ENCODE assay signal across 9 mouse cellular contexts in the genomic region with DNA sequence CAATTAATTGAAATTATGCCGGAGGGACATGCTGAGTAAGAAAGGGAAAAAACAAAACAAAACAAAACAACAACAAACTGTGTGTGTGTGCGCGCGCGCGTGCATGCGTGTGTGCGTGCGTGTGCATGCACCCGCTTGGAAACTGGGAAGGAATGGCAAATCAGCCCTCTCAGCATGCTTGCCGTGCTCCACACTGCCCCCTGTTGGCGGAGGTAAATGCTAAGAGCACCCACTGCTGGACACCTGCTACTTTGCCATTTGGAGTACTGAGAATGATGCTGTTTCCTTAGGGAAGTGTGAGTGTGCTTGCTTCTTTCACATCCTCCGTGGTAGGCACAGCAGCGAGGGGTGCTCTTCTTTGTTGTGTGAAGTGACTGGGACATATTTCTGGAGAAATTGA.
DNase-seq lines count a peak whose midpoint lies in the region; ATAC-seq lines count a peak whose summit lies in the region.
"Had no signal": no experiment of that assay in that cellular context is flagged by ENCODE, and none has a peak within 500 bp of the region (broad histone marks: within the 10 kb centered on the region; RNA-seq: fewer than 3 reads in every experiment).

No protein-coding gene starts in this region.

- WGBS in heart, embryonic 12.5 days = 70% methylated on average over 14 of the region's 14 CpGs

- intact Hi-C loops in heart, postnatal 14 days (cut with DNase I) = no loop called here
- intact Hi-C loops in left cerebral cortex, postnatal 14 days (cut with DNase I) = no loop called here

- no peak overlapping the region for H3K9ac ChIP-seq in heart, embryonic 12.5 days
- H3K9ac ChIP-seq: neural tube, embryonic 13.5 days had no signal

- no peak overlapping the region for H3K27ac ChIP-seq in heart, embryonic 12.5 days (ENCODE audit: poor library complexity, severe bottlenecking)
- H3K27ac ChIP-seq: neural tube, embryonic 13.5 days had no signal

- H3K4me2 ChIP-seq in heart, embryonic 12.5 days = no peak overlapping the region
- H3K4me2 ChIP-seq: neural tube, embryonic 13.5 days had no signal

- DNase-seq in heart, postnatal 14 days = peak; percentile 14 to 19
- peak; percentile 16 to 47 for DNase-seq in CD8-positive naive resting alpha-beta T cell, adult 2 months (ENCODE audit: low read depth in 2 of 2, low spot score in 2 of 2)
- DNase-seq in adrenal gland, postnatal 36 days = peak; percentile 12 to 42
- DNase-seq in retina, postnatal 1 day = peak; percentile 3
- DNase-seq in layer of hippocampus, adult 18-20 months (ENCODE audit: low spot score in 2 of 2) = no peak
- DNase-seq in Muller cell, postnatal 12 days (ENCODE audit: inconsistent ontology term) = no peak
- no peak for DNase-seq in left cerebral cortex, postnatal 14 days (ENCODE audit: low spot score in 2 of 2)

- H3K36me3 ChIP-seq in heart, embryonic 12.5 days = no peaks in the 10 kb centered on the region
- H3K36me3 ChIP-seq: neural tube, embryonic 13.5 days had no signal

- H3K9me3 ChIP-seq in heart, embryonic 12.5 days (replicated peaks) = no peaks in the 10 kb centered on the region
- H3K9me3 ChIP-seq: neural tube, embryonic 13.5 days had no signal

- no peaks in the 10 kb centered on the region for H3K4me1 ChIP-seq in heart, embryonic 12.5 days (replicated peaks)
- H3K4me1 ChIP-seq: neural tube, embryonic 13.5 days had no signal

- ATAC-seq in heart, embryonic 12.5 days (ENCODE audit: insufficient number of reproducible peaks, low FRiP score) = no peak

- H3K27me3 ChIP-seq in heart, embryonic 12.5 days (replicated peaks) = no peaks in the 10 kb centered on the region
- H3K27me3 ChIP-seq: neural tube, embryonic 13.5 days had no signal

- H3K4me3 ChIP-seq in heart, embryonic 12.5 days = no peak overlapping the region
- H3K4me3 ChIP-seq: neural tube, embryonic 13.5 days had no signal

Comparison
In these comparisons a context has a peak if more than half of its experiments do, and no peak if none do; other contexts are left out.
1. DNase-seq: peak in heart, postnatal 14 days (2 of 2), CD8-positive naive resting alpha-beta T cell, adult 2 months (2 of 2), adrenal gland, postnatal 36 days (2 of 2) and retina, postnatal 1 day (single experiment); none in layer of hippocampus, adult 18-20 months (0 of 2), Muller cell, postnatal 12 days (single experiment) and left cerebral cortex, postnatal 14 days (0 of 2).